Mouse (Mus musculus): Measurements from ENCODE around the gene Myom3. TPM values are rescaled to one million over a fixed set of nuclear protein-coding genes. Genes with fewer than 3 reads are reported as not detected.

Gene Myom3
- total RNA-seq, 2 experiments from 2014 or later = 31.1 to 100 TPM

DNA sequence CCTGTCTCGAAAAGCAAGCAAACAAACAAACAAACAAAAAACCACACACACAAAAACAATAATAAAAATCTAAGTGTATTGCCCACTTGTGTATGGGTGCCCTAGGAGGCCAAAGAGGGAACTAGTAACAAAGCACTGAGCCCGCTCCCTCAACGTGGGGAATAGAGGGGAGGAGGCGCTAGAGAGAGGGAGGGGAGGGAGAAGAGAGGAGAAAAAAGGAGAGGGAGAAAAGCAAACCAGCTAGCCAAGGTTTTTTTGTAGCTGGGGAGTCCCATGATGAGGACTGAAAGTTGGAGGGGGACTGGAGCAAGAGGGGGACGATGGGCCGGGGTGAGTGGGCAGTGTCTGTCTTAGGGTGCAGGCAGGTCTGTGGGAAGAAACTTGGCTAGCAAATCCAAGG, 95.6 kb downstream of the Myom3 start:
- DNase-seq = no peak
- Histone ChIP-seq H3K4me3 (peak overlapping the region; percentile 94), H3K27ac (peak overlapping the region; percentile 93)
- TF ChIP-seq CTCF (IDR thresholded peaks at IDR 0.05) = no peak
- intact Hi-C loops (cut with DNase I) = no loop called here

DNA sequence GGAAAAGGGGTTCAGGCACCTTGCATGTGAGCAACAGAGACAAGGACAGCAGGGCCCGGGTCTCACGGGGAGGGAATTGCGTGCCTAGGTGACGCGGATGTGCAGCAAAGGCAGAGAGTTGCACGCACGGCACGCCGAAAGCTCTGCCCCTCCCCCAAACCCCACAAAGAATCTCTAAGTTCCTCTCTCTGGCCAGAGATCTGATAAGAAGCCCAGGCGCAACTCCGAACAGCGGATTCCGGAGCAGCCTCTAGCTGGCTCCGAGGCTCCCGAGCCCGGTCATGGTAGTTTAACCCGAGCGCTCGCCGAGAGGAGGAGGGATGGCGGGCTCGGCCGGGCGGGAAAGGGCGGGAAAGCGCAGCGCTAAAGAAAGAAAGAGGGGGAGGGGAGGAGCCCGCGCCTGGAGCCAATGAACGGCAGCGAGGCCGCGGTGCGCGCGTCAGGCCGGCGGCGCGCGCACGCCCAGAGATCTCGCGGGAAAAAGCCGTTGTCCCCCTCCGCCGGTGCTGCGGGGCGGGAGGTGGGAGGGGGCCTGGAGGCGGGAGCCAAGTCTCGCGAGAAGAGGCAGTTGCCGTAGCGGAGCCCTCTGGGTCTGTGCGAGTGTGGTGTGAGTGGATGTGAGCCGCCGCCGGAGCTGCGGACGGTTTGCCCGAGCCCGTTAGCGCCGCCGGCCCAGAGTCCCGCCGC, 96.2 kb downstream of the Myom3 start, which contains the start of gene Srsf10:
Gene Srsf10 (plus strand): TSS at position 212 of the 687 bp plus-strand sequence.
- H3K4me3 ChIP-seq = peak within 1 kb of the TSS; percentile 94
- DNase-seq = peak; percentile 98
- intact Hi-C loops (cut with DNase I) = loop anchor here (2.0 kb wide), 1 partner anchor 17 kb away; the partner anchor contains the start of gene Pnrc2
- TF ChIP-seq CTCF (IDR thresholded peaks at IDR 0.05) = no peak
- peak within 1 kb of the TSS; percentile 93 for H3K27ac ChIP-seq

DNA sequence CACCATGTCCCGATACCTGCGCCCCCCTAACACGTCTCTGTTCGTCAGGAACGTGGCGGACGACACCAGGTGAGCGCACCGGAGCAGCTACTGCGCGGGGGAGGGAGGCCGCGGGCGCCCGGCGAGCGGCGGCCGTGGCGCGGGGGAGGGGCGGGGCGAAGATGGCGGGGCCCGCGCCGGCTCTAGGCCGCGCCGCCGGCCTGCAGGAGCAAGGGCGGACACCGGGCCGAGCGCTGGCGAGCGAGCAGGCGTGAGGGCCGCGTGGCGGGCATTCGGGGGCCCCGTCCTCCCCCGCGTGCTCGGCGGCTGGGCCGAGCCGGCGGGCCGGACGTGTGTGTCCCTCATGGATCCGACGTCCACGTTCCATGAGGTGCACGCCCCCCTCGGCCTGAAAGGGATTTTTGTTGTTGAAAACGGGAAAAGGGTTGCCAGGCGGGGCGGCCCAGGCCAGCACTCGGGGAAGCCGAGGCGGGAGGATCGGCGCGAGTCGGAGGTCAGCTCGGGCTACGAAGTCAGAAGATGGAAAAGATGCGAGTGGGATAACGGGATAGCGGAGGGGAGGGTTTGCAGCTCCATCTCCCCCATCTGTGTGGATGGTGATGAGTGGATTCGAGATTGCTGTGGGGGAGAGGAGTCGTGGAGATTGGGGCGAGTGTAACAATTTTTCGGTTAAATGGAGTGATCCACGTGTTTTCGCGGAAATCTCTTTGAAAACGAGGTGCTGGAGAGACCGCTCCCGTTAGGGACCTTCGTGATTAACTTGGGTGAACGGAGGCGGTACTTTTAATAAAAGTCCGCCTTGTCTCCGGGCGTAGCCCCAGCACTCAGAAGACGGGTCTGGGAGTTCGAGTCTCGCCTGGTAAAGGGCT, 96.9 kb downstream of the Myom3 start:
- intact Hi-C loops (cut with DNase I) = loop anchor here (2.0 kb wide), 1 partner anchor 16 kb away; the partner anchor contains the start of gene Pnrc2
- peak; percentile 70 for DNase-seq
- peak overlapping the region; percentile 94 for H3K4me3 ChIP-seq
- TF ChIP-seq CTCF (IDR thresholded peaks at IDR 0.05) = no peak
- H3K27ac ChIP-seq = peak overlapping the region; percentile 93

DNA sequence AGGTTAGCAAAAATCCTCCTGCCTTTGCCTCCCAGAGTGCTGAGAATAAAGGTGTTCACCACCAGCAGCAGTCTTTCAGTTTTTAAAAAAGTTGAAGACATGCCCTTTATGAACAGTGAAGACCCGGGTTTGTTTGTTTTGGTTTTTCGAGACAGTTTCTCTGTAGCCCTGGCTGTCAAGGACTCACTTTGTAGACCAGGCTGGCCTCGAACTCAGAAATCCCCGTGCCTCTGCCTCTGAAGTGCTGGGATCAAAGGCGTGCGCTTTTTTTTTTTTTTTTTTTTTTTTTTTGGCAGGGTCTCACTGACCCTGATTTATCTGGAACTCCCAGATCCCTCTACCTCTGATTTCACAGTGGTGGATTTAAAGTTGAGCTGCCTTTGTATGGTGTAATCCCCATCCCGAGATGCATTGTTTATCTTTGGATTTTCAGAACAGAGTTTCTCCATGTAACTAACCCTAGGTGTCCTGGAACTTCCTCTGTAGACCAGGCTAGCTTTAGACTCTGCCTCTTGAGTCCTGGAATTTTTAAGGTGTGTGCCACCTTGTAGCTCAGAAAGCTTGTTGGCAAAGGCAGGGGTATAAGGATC, 98.2 kb downstream of the Myom3 start:
- Histone ChIP-seq H3K27ac (peak overlapping the region; percentile 93), H3K4me3 (peak overlapping the region; percentile 94)
- intact Hi-C loops (cut with DNase I) = loop anchor here (2.0 kb wide), 1 partner anchor 15 kb away; the partner anchor contains the start of gene Pnrc2
- TF ChIP-seq CTCF (IDR thresholded peaks at IDR 0.05) = no peak
- no peak for DNase-seq

Other genes with a start within 250 kb of the Myom3 start
- not detected for gene Grhl3, start 186.1 kb upstream of the Myom3 start, total RNA-seq (2021)
- gene Ifnlr1, start 73.4 kb upstream of the Myom3 start, total RNA-seq (2021) = under 1 TPM; 0.17 to 0.31 TPM
- not detected for gene Il22ra1, start 31.5 kb upstream of the Myom3 start, total RNA-seq (2021)
- 10 to 100 TPM; 27.2 to 30.6 TPM for gene Srsf10, start 96.0 kb downstream of the Myom3 start, total RNA-seq (2021)
- gene Pnrc2, start 114.1 kb downstream of the Myom3 start, total RNA-seq (2021) = 10 to 100 TPM; 36.7 to 44.8 TPM
- gene Cnr2, start 135.7 kb downstream of the Myom3 start, total RNA-seq (2021) = under 1 TPM; 0.10 to 0.11 TPM
- gene Fuca1, start 161.0 kb downstream of the Myom3 start, total RNA-seq (2021) = 10 to 100 TPM; 17.0 to 23.0 TPM
- 10 to 100 TPM; 31.7 to 43.4 TPM for gene Hmgcl, start 186.7 kb downstream of the Myom3 start, total RNA-seq (2021)
- gene Gale, start 204.0 kb downstream of the Myom3 start, total RNA-seq (2021) = under 1 TPM in 1 of 2 experiments, not detected in 1; 0.47 TPM
- gene Lypla2, start 212.9 kb downstream of the Myom3 start, total RNA-seq (2021) = 10 to 100 TPM; 25.6 to 30.4 TPM
- 10 to 100 TPM; 23.3 to 28.5 TPM for gene Pithd1, start 227.5 kb downstream of the Myom3 start, total RNA-seq (2021)